Mouse (Mus musculus) retina, adult 2 months (tissue): ENCODE results near the gene Ddx50.
"Not testable (repeated sequence)": the region's sequence is repeated elsewhere in the genome, so short reads cannot be mapped to it uniquely, and the experiment has no call there.

Experiments
- DNase-seq: peaks from one replicate; pipeline ENCODE4 v3.0.0-alpha.2; 2012; ENCODE audit warnings: low read depth, low spot score

Gene Ddx50

GRCm38 (mm10) chr10:62601053-62601791 lies 49.8 kb downstream of the Ddx50 start:
- DNase-seq = no peak

GRCm38 (mm10) chr10:62600056-62600455 lies 51.0 kb downstream of the Ddx50 start:
- DNase-seq = no peak

- DNase-seq = not testable (repeated sequence)
Measured at GRCm38 (mm10) chr10:62599311-62599710, 51.7 kb downstream of the Ddx50 start.

GRCm38 (mm10) chr10:62592496-62592895 lies 58.5 kb downstream of the Ddx50 start:
- DNase-seq = no peak

- DNase-seq = peak; percentile 73
Measured at GRCm38 (mm10) chr10:62590200-62590599, 60.8 kb downstream of the Ddx50 start.

- no peak for DNase-seq
Measured at GRCm38 (mm10) chr10:62588616-62589015, 62.4 kb downstream of the Ddx50 start.

GRCm38 (mm10) chr10:62583245-62583644 lies 67.8 kb downstream of the Ddx50 start:
- no peak for DNase-seq

GRCm38 (mm10) chr10:62582701-62583100 lies 68.3 kb downstream of the Ddx50 start:
- no peak for DNase-seq

GRCm38 (mm10) chr10:62582263-62582662 lies 68.8 kb downstream of the Ddx50 start:
- no peak for DNase-seq

GRCm38 (mm10) chr10:62579129-62579528 lies 71.9 kb downstream of the Ddx50 start:
- DNase-seq = not testable (repeated sequence)

GRCm38 (mm10) chr10:62578338-62579100 lies 72.5 kb downstream of the Ddx50 start, which contains the start of gene Kif1bp:
Gene Kif1bp (minus strand): TSS chr10:62578457.
- DNase-seq = peak; percentile 97

- no peak for DNase-seq
Measured at GRCm38 (mm10) chr10:62577673-62578337, 73.2 kb downstream of the Ddx50 start.

- no peak for DNase-seq
Measured at GRCm38 (mm10) chr10:62575001-62575400, 76.0 kb downstream of the Ddx50 start.

- no peak for DNase-seq
Measured at GRCm38 (mm10) chr10:62570126-62570871, 80.7 kb downstream of the Ddx50 start.

GRCm38 (mm10) chr10:62568861-62569260 lies 82.2 kb downstream of the Ddx50 start:
- DNase-seq = no peak
